Mouse (Mus musculus) cortical plate, adult 2 months (tissue): Measurements from ENCODE around the gene Mydgf.

Experiments used
- CTCF ChIP-seq: fragments of 200-500 bp; IDR thresholded peaks from 2 replicates; pipeline ENCODE4 v1.5.1; 2011; ENCODE audit warnings: mild to moderate bottlenecking, control low read depth, low read length; ENCODE audit not compliant: insufficient read depth; ENCODE audit errors: extremely low read depth
- POLR2A ChIP-seq: fragments of 200-500 bp; IDR thresholded peaks from 2 replicates; pipeline ENCODE4 v1.6.1; 2011; ENCODE audit warnings: mild to moderate bottlenecking, low read length, control low read depth; ENCODE audit not compliant: insufficient read depth; ENCODE audit errors: extremely low read depth

DNA sequence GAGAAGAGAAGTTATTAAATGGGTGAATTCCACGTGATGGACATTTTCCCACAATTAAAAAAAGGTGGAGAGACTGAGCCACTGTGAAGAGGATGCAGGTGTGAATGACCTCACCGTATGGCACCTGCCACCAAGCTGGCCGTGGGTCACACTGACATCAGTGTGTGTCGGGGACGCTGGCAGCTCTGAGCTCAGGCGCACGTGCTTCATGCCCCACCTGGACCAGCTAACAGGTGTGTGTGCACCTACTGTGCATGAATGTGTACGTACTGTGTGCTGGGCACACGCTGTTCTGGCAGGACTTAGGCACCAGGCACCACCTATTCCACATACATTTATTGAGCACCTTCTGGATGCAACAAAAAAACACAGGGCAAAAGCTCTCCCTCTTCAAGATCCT, 39.2 kb downstream of the Mydgf start:
- no peak for TF ChIP-seq CTCF
- no peak for TF ChIP-seq POLR2A
